Mouse (Mus musculus) spleen, postnatal 14 days (tissue): ENCODE data around the gene Shisal2b.
A peak's percentile ranks its signal among the peaks of the same experiment; 100 is the strongest.
"Not testable (repeated sequence)": the region's sequence is repeated elsewhere in the genome, so short reads cannot be mapped to it uniquely, and the experiment has no call there.

Experiments
- DNase-seq, 2 experiments: peaks; one replicate each; pipeline ENCODE4 v3.0.0; 2021 to 2022; ENCODE audit warnings: low spot score in 2 of 2

Gene Shisal2b

GRCm38 (mm10) chr13:104863127-104863979 lies at the start of gene Shisal2b:
TSS of gene Shisal2b (minus strand) at chr13:104863893.
- DNase-seq = peak in 1 of 2 experiments; percentile 1

GRCm38 (mm10) chr13:104911626-104912025 lies 47.9 kb upstream of the Shisal2b start:
- DNase-seq = not testable (repeated sequence)

- not testable (repeated sequence) for DNase-seq
Observed at GRCm38 (mm10) chr13:104911006-104911405, 47.3 kb upstream of the Shisal2b start.

GRCm38 (mm10) chr13:104908691-104909090 lies 45.0 kb upstream of the Shisal2b start:
- no peak for DNase-seq

- DNase-seq = no peak
Observed at GRCm38 (mm10) chr13:104894771-104895170, 31.1 kb upstream of the Shisal2b start.

GRCm38 (mm10) chr13:104892337-104892736 lies 28.6 kb upstream of the Shisal2b start:
- no peak for DNase-seq

GRCm38 (mm10) chr13:104886308-104887032 lies 22.8 kb upstream of the Shisal2b start:
- DNase-seq = no peak

- no peak for DNase-seq
Observed at GRCm38 (mm10) chr13:104883566-104884249, 20.0 kb upstream of the Shisal2b start.

- no peak for DNase-seq
Observed at GRCm38 (mm10) chr13:104878508-104878907, 14.8 kb upstream of the Shisal2b start.

- DNase-seq = no peak
Observed at GRCm38 (mm10) chr13:104869907-104870306, 6.2 kb upstream of the Shisal2b start.

GRCm38 (mm10) chr13:104866726-104867125 lies 3.0 kb upstream of the Shisal2b start:
- DNase-seq = no peak

GRCm38 (mm10) chr13:104853645-104854044 lies 10.0 kb downstream of the Shisal2b start:
- DNase-seq = no peak

- no peak for DNase-seq
Observed at GRCm38 (mm10) chr13:104843295-104844089, 20.2 kb downstream of the Shisal2b start.

GRCm38 (mm10) chr13:104841937-104842336 lies 21.8 kb downstream of the Shisal2b start:
- no peak for DNase-seq

- no peak for DNase-seq
Observed at GRCm38 (mm10) chr13:104837628-104838027, 26.1 kb downstream of the Shisal2b start.

- no peak for DNase-seq
Observed at GRCm38 (mm10) chr13:104832811-104833210, 30.9 kb downstream of the Shisal2b start.

GRCm38 (mm10) chr13:104825470-104825869 lies 38.2 kb downstream of the Shisal2b start:
- DNase-seq = no peak

- no peak for DNase-seq
Observed at GRCm38 (mm10) chr13:104822411-104822838, 41.3 kb downstream of the Shisal2b start.

- no peak for DNase-seq
Observed at GRCm38 (mm10) chr13:104821908-104822307, 41.8 kb downstream of the Shisal2b start.

GRCm38 (mm10) chr13:104821192-104821591 lies 42.5 kb downstream of the Shisal2b start:
- no peak for DNase-seq

- peak in 1 of 2 experiments; percentile 2 for DNase-seq
Observed at GRCm38 (mm10) chr13:104817696-104818095, 46.0 kb downstream of the Shisal2b start.
